Mouse (Mus musculus) liver, embryonic 16.5 days (tissue): ENCODE results near the gene Cox7a2. TPM values are rescaled to one million over a fixed set of nuclear protein-coding genes. Genes with fewer than 3 reads are reported as not detected.

Experiments
- ATAC-seq: fragments of 200-750 bp; cut with Nextera tagmentation; 2 replicates; pipeline ENCODE4 v1.8.0; 2017; ENCODE audit warnings: low read depth, mild to moderate bottlenecking, moderate number of reproducible peaks, moderate library complexity
- H3K27ac ChIP-seq: fragments of 300-500 bp; sonication (generic); 2 replicates; pipeline ENCODE4 v1.5.1; 2014; ENCODE audit warnings: mild to moderate bottlenecking, low read length
- H3K27me3 ChIP-seq: fragments of 300-500 bp; sonication (generic); 2 replicates; pipeline ENCODE4 v1.6.1; 2014; ENCODE audit warnings: low read depth, low read length, mixed read lengths; ENCODE audit not compliant: control insufficient read depth, insufficient read depth
- H3K36me3 ChIP-seq: fragments of 300-500 bp; sonication (generic); 2 replicates; pipeline ENCODE4 v1.6.1; 2014; ENCODE audit warnings: mild to moderate bottlenecking; ENCODE audit not compliant: control insufficient read depth, insufficient read depth
- H3K4me1 ChIP-seq: fragments of 300-500 bp; sonication (generic); 2 replicates; pipeline ENCODE4 v1.6.1; 2014; ENCODE audit warnings: low read depth, low read length, mixed read lengths; ENCODE audit not compliant: control insufficient read depth
- H3K4me2 ChIP-seq: fragments of 300-500 bp; sonication (generic); 2 replicates; pipeline ENCODE4 v1.6.1; 2014; ENCODE audit warnings: low read depth, low read length, mixed read lengths
- H3K4me3 ChIP-seq: fragments of 300-500 bp; sonication (generic); 2 replicates; pipeline ENCODE4 v1.5.1; 2014; ENCODE audit warnings: low read depth, mild to moderate bottlenecking, low read length
- H3K9ac ChIP-seq: fragments of 300-500 bp; sonication (generic); 2 replicates; pipeline ENCODE4 v1.6.1; 2014; ENCODE audit warnings: low read depth, low read length
- H3K9me3 ChIP-seq: fragments of 300-500 bp; sonication (generic); replicated peaks from 2 replicates; pipeline ENCODE4 v1.6.1; 2016; ENCODE audit warnings: low read length; ENCODE audit not compliant: control insufficient read depth
- WGBS: fragments of 180-500 bp; shearing (Covaris S2); extraction: QIAGEN DNeasy Blood & Tissue Kit; methylation state at CpG from one replicate; pipeline ENCODE4 v1.1.7; 2014; ENCODE audit not compliant: insufficient replicate concordance; 5-methylcytosine and 5-hydroxymethylcytosine counted together
- polyA plus RNA-seq: library from polyadenylated mRNA; unstranded; fragments of >200 nt; fragmentation: Nextera tagmentation; extraction: Ambion mirVana; gene quantifications from 2 replicates; pipeline ENCODE4 v1.2.1, GENCODE M21; 2015

The Cox7a2 gene
- 435 and 470 TPM in 2 replicates for polyA plus RNA-seq

DNA sequence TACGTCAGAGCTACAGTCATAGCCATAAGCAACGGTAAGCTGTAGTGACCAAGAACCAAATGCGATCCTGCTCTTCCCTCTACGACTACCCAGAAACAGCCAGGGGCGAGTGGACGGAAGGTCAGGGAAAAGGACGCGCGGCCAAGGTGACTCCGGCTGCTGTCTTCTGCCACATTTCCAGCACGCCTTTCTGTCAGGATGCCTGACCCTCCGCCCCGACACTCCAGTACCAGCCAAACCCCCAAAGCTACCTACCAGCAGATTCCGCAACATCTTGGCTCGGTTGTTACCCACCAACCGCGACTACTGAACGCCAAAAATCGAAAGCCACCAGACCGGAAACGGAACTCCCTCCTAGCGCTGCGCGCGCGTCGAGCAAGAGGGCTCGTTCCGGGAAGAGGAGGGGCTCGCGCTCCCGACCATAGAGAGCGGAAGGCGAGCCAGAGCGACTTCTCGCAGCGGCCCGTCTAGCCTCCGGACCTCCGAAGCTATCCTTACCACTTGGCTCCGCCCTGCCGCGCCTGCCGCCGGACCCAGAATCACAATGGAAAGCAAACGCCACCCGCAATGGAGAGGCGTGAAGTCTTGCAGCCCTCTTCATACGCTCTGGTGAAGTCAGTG lies at the start of gene Cox7a2:
Gene Cox7a2, minus strand, starts transcription at position 494 of the 621 bp plus-strand sequence.
- peak within 1 kb of the TSS; percentile 83 for H3K9ac ChIP-seq
- WGBS = under 1% methylated on average over 49 of the region's 49 CpGs
- no peaks in the 10 kb centered on the region for H3K27me3 ChIP-seq

DNA sequence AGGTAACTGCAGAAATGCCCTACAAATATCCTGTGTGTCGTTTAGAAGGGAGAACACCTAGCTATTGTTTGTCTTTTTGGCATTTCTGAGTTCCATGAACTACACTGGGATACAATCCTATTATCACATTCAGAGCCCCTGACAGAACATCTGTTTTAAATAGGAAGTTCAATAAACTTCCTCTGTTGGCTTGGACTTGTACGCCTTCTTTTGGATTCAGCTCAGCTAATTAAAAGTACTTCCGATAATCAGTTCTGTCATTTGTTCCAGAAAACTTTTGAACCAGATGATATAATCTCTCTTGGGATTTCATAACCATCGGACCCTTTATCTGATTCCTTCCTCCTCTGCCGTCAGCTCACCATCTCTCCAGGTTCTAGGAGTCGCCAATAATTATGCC lies 49.7 kb upstream of the Cox7a2 start:
- no peak overlapping the region for H3K27ac ChIP-seq
- H3K9ac ChIP-seq = no peak overlapping the region
- H3K36me3 ChIP-seq = no peaks in the 10 kb centered on the region
- no peaks in the 10 kb centered on the region for H3K27me3 ChIP-seq
- 49% methylated on average over 6 of the region's 6 CpGs for WGBS
- no peak overlapping the region for H3K4me3 ChIP-seq
- H3K4me2 ChIP-seq = no peak overlapping the region
- ATAC-seq = no peak
- no peaks in the 10 kb centered on the region for H3K9me3 ChIP-seq
- H3K4me1 ChIP-seq = no peaks in the 10 kb centered on the region; the same call in none of the 2 replicates

More for the DNA sequence above, at the start of gene Cox7a2:
- H3K9me3 ChIP-seq = no peaks in the 10 kb centered on the region
- peak within 1 kb of the TSS; percentile 88 for H3K4me3 ChIP-seq
- peak within 1 kb of the TSS; percentile 94 for H3K4me2 ChIP-seq
- peaks cover 12% of the 10 kb centered on the region for H3K4me1 ChIP-seq
- H3K27ac ChIP-seq = peak within 1 kb of the TSS; percentile 86
- peaks cover 8% of the 10 kb centered on the region; the same call in 1 of the 2 replicates for H3K36me3 ChIP-seq
- peak; percentile 100 for ATAC-seq

DNA sequence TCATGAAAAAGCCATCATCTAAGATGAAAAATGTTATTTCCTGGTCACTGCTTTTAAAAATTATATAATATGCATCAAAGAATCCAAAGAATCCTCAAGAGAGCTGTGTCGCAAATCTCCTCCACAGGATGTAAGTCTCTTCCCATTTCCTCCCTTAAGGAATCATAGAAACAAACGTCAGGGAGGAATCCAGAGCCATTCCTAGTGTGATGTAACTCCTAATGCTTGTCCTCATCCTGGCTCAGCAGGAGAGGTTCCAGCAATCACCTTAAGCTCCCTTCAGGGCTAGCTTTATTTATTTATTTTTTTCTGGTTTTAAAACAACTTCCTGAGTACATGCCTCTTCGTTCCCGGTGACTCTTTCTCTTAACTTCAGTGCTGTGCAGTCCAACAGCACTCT lies 47.5 kb upstream of the Cox7a2 start:
- H3K36me3 ChIP-seq = no peaks in the 10 kb centered on the region
- no peak overlapping the region for H3K4me2 ChIP-seq
- no peaks in the 10 kb centered on the region; the same call in none of the 2 replicates for H3K4me1 ChIP-seq
- H3K4me3 ChIP-seq = no peak overlapping the region
- WGBS = 29% methylated on average over 4 of the region's 4 CpGs
- no peak overlapping the region for H3K9ac ChIP-seq
- H3K9me3 ChIP-seq = no peaks in the 10 kb centered on the region
- H3K27me3 ChIP-seq = no peaks in the 10 kb centered on the region
- no peak for ATAC-seq
- H3K27ac ChIP-seq = no peak overlapping the region

DNA sequence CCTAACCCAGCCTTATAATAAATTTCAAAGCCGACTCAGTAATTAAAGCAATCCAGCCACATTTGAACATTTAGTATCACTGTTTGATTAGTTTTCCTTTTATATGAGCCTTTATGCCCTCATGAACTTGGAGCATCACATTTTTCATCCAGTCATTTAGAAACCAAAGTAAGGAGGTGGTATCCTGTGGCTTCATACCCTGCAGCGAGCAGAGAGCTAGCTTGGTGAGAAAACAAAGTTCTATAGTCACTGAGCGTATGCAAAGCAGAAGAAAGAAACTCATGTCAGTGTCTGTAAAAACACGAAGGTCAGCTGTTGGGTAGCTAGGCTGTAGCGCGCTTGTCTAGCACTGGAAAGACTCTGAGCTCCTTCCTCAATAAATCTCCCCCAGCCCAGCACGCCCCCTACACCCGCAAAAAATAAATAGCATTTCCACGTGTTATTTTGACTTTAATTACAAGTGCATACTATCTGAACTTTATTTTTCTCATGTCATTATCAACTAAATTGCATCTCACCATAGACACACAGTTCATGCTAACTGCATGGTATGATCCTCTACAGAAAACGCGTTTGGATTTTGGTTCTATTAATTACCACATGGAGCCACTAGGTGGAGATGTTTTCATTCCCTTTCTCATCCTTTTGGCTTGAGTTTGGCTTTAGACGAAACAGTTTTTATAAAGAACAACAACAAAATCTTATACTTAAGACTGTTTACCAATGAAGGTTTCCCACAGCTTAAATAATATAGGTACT lies 46.8 kb upstream of the Cox7a2 start:
- ATAC-seq = no peak
- Histone ChIP-seq H3K36me3 (no peaks in the 10 kb centered on the region), H3K4me1 (no peaks in the 10 kb centered on the region; the same call in none of the 2 replicates), H3K27me3 (no peaks in the 10 kb centered on the region), H3K4me3 (no peak overlapping the region), H3K9me3 (no peaks in the 10 kb centered on the region), H3K4me2 (no peak overlapping the region), H3K27ac (no peak overlapping the region), H3K9ac (no peak overlapping the region)
- WGBS = 41% methylated on average over 12 of the region's 12 CpGs

DNA sequence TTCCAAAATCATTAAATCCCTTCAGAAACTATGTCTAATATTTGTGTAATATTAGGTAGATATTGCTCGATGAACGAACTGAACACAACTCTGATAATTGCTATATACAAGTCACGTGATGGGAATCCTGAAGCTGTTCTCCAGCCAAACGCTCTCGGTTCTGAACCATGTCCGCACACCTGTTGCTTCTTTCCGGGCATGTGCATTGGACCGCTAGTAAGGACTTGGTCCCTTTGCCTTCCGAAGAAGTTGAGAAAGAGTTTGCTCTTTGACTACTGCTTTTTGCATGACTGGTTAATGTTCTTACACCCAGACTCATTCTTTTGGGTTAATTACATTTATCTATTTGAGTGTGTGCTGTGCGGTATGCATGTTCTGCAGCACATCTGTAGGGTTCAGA lies 45.7 kb upstream of the Cox7a2 start:
- no peak overlapping the region for H3K27ac ChIP-seq
- H3K4me1 ChIP-seq = no peaks in the 10 kb centered on the region; the same call in 1 of the 2 replicates
- no peak overlapping the region for H3K4me3 ChIP-seq
- H3K36me3 ChIP-seq = no peaks in the 10 kb centered on the region
- H3K4me2 ChIP-seq = no peak overlapping the region
- no peak overlapping the region for H3K9ac ChIP-seq
- WGBS = 82% methylated on average over 10 of the region's 10 CpGs
- H3K27me3 ChIP-seq = no peaks in the 10 kb centered on the region
- H3K9me3 ChIP-seq = no peaks in the 10 kb centered on the region
- no peak for ATAC-seq

DNA sequence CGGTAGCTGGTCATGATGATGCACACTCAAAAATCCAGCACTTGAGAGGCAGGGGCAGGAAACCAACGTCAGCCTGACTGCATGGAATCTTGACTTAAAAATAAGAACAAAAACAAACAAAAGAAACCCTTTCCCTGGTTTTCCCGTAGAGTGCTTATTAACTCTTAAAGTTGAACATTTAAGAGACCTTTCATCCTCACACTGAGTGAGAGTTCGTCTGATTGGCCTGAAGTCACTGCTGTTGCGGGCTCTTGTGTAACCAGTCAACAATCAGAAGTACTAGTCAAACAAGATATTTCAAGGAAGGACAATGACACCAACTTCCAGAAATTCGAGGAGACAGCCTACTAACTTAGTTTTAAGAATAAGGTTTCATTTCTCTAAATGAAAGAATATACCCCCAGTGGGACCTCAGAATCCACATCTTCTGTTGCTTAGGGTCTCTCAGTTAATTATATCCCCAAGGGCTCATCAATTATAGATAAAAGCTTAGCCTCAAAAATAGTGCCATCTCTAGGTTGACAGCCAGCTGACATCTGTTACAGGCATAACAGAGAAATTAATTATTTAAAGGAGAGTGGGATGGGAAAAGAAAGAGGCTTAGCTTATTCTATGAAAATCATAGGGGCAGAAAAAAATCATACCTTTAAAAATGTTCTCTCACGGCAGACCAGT lies 36.9 kb upstream of the Cox7a2 start:
- Histone ChIP-seq H3K4me1 (peaks cover 2% of the 10 kb centered on the region), H3K4me3 (no peak overlapping the region), H3K9ac (no peak overlapping the region), H3K9me3 (no peaks in the 10 kb centered on the region), H3K27ac (no peak overlapping the region), H3K4me2 (no peak overlapping the region), H3K36me3 (no peaks in the 10 kb centered on the region), H3K27me3 (no peaks in the 10 kb centered on the region)
- WGBS = 53% methylated on average over 7 of the region's 7 CpGs
- ATAC-seq = no peak

DNA sequence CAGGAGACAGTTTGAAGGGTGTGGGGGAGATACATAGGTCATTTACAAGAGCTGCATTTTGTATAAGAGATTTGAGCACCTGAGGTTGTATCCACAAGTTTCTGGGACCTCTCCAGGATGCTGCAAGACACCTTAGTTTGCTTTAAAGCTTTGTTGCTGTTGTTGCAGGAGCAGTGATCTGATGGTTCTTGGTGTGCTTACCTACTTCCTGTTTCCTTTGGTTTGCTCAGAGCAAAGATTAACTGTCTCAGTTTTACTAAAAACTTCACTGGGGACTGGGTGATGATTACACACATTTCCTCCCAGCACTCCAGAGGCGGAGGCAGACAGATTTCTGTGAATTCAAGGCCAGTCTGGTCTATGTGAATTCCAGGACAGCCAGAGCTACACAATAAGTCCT lies 35.4 kb upstream of the Cox7a2 start:
- H3K9me3 ChIP-seq = no peaks in the 10 kb centered on the region
- H3K27ac ChIP-seq = no peak overlapping the region
- no peak overlapping the region for H3K4me3 ChIP-seq
- ATAC-seq = no peak
- WGBS = 29% methylated on average over 1 of the region's 1 CpGs
- no peaks in the 10 kb centered on the region for H3K36me3 ChIP-seq
- peaks cover 4% of the 10 kb centered on the region for H3K4me1 ChIP-seq
- no peak overlapping the region for H3K9ac ChIP-seq
- no peaks in the 10 kb centered on the region for H3K27me3 ChIP-seq
- H3K4me2 ChIP-seq = no peak overlapping the region

DNA sequence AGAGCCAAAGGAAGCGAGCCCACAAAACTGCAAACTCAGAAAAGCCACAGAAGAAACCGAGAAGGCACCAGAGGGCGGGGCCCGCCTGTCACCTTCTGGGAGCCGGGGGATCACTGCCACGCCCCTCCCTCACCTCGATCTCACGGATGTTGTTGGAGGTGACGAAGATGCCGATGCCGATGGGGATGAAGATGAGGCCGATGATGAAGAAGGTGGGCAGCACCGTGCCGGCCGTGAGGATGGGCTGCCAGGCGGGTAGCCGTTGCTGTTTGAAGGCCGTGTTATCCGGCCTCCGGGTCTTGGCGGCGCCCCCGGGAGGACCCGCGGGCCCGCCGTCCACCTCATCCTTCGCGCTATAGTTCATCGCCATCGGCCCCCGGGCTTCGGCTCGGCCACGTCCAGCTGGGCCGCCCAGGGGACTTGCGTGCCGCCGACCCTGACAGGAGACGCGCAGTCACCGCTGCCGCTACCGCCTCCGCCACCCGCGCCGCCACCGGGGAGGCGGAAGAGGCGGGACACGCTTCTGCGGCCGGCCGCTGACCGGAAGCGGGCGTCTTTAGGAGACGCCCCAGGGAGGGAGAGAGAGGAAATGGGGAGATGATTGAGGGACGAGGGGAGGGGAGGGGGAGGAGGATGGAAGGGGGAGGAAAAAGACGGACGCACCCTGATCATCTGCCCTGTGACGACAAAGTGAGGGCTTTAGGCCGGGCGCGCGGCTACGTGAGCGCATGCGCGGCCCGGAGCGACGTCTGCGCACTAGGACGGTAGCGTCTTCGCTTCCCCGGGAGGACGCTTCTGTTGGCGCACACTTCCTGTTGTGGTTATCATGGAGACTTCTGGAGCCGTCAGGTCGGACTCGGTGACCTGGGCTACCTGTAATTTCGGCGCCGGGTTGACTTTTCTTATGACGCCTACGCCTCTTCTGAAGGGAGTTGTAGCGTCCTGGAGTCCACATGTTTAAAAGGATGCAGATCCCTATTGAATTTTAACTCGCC lies 33.5 kb upstream of the Cox7a2 start, which contains the start of gene Tmem30a:
Gene Tmem30a, minus strand, starts transcription at position 667 of the 995 bp plus-strand sequence.
- peak; percentile 94 for ATAC-seq
- Histone ChIP-seq H3K4me1 (peaks cover 4% of the 10 kb centered on the region), H3K27ac (peak within 1 kb of the TSS; percentile 95), H3K27me3 (no peaks in the 10 kb centered on the region), H3K4me2 (peak within 1 kb of the TSS; percentile 69), H3K4me3 (peak within 1 kb of the TSS; percentile 97), H3K9ac (peak within 1 kb of the TSS; percentile 93), H3K9me3 (no peaks in the 10 kb centered on the region), H3K36me3 (no peaks in the 10 kb centered on the region)
- under 1% methylated on average over 91 of the region's 91 CpGs for WGBS
